Mouse (Mus musculus): ENCODE data around the gene Ctdspl. TPM values are rescaled to one million over a fixed set of nuclear protein-coding genes. Genes with fewer than 3 reads are reported as not detected.

Ctdspl gene
- polyA plus RNA-seq, 1 experiment from 2014 or later = 11.7 TPM

GRCm38 (mm10) chr9:118891068-118891467 lies 35.2 kb upstream of the Ctdspl start:
- Histone ChIP-seq H3K4me2 (replicated peaks) (no peak overlapping the region), H3K36me3 (no peaks in the 10 kb centered on the region), H3K9me3 (replicated peaks) (no peaks in the 10 kb centered on the region), H3K4me3 (no peak overlapping the region), H3K27ac (peak overlapping the region; percentile 12; the same call in 1 of the 2 replicates), H3K4me1 (peaks cover 17% of the 10 kb centered on the region), H3K27me3 (no peaks in the 10 kb centered on the region), H3K9ac (no peak overlapping the region)
- 85% methylated on average over 6 of the region's 6 CpGs for WGBS
- ATAC-seq (ENCODE audit: low FRiP score) = no peak

- Histone ChIP-seq H3K9ac (no peak overlapping the region), H3K4me2 (replicated peaks) (no peak overlapping the region), H3K4me3 (no peak overlapping the region), H3K9me3 (replicated peaks) (no peaks in the 10 kb centered on the region), H3K4me1 (peaks cover 17% of the 10 kb centered on the region), H3K27ac (peak overlapping the region; percentile 12), H3K27me3 (no peaks in the 10 kb centered on the region), H3K36me3 (no peaks in the 10 kb centered on the region)
- no peak for ATAC-seq (ENCODE audit: low FRiP score)
- 61% methylated on average over 9 of the region's 9 CpGs for WGBS
Observed at GRCm38 (mm10) chr9:118891593-118891992, 34.7 kb upstream of the Ctdspl start.

GRCm38 (mm10) chr9:118895101-118895500 lies 31.2 kb upstream of the Ctdspl start:
- no peak for ATAC-seq (ENCODE audit: low FRiP score)
- no peak overlapping the region for H3K27ac ChIP-seq
- H3K4me3 ChIP-seq = no peak overlapping the region
- no peak overlapping the region for H3K4me2 ChIP-seq (replicated peaks)
- 74% methylated on average over 2 of the region's 2 CpGs for WGBS
- H3K27me3 ChIP-seq = no peaks in the 10 kb centered on the region
- H3K36me3 ChIP-seq = no peaks in the 10 kb centered on the region
- H3K4me1 ChIP-seq = peaks cover 16% of the 10 kb centered on the region
- no peak overlapping the region for H3K9ac ChIP-seq
- H3K9me3 ChIP-seq (replicated peaks) = no peaks in the 10 kb centered on the region

- H3K4me3 ChIP-seq = no peak overlapping the region
- no peak overlapping the region for H3K9ac ChIP-seq
- no peak overlapping the region for H3K27ac ChIP-seq
- H3K9me3 ChIP-seq (replicated peaks) = no peaks in the 10 kb centered on the region
- 89% methylated on average over 2 of the region's 2 CpGs for WGBS
- no peaks in the 10 kb centered on the region for H3K36me3 ChIP-seq
- H3K4me1 ChIP-seq = peaks cover 3% of the 10 kb centered on the region; the same call in 1 of the 2 replicates
- ATAC-seq (ENCODE audit: low FRiP score) = no peak
- H3K27me3 ChIP-seq = peaks cover 3% of the 10 kb centered on the region; the same call in 1 of the 2 replicates
- no peak overlapping the region for H3K4me2 ChIP-seq (replicated peaks)
Observed at GRCm38 (mm10) chr9:118900677-118901076, 25.6 kb upstream of the Ctdspl start.

- peaks cover 3% of the 10 kb centered on the region; the same call in 1 of the 2 replicates for H3K27me3 ChIP-seq
- no peak overlapping the region for H3K9ac ChIP-seq
- H3K9me3 ChIP-seq (replicated peaks) = no peaks in the 10 kb centered on the region
- H3K4me3 ChIP-seq = no peak overlapping the region
- peaks cover 3% of the 10 kb centered on the region; the same call in 1 of the 2 replicates for H3K4me1 ChIP-seq
- no peak overlapping the region for H3K4me2 ChIP-seq (replicated peaks)
- 17% methylated on average over 6 of the region's 6 CpGs for WGBS
- no peaks in the 10 kb centered on the region for H3K36me3 ChIP-seq
- peak; percentile 54 for ATAC-seq (ENCODE audit: low FRiP score)
- no peak overlapping the region; the same call in 1 of the 2 replicates for H3K27ac ChIP-seq
Observed at GRCm38 (mm10) chr9:118901917-118902316, 24.3 kb upstream of the Ctdspl start.

- Histone ChIP-seq H3K27ac (no peak overlapping the region), H3K9ac (no peak overlapping the region), H3K27me3 (peaks cover 5% of the 10 kb centered on the region; the same call in 1 of the 2 replicates), H3K9me3 (replicated peaks) (no peaks in the 10 kb centered on the region), H3K4me1 (0 out of 2 replicates have a peak, but pooled peaks cover 3% of the 10 kb centered on the region), H3K4me2 (replicated peaks) (no peak overlapping the region), H3K4me3 (no peak overlapping the region), H3K36me3 (no peaks in the 10 kb centered on the region)
- ATAC-seq (ENCODE audit: low FRiP score) = no peak
- WGBS = 52% methylated on average over 18 of the region's 18 CpGs
Observed at GRCm38 (mm10) chr9:118907934-118908620, 18.2 kb upstream of the Ctdspl start.

GRCm38 (mm10) chr9:118913048-118913447 lies 13.2 kb upstream of the Ctdspl start:
- ATAC-seq (ENCODE audit: low FRiP score) = no peak
- H3K27ac ChIP-seq = no peak overlapping the region
- no peak overlapping the region for H3K4me3 ChIP-seq
- peaks cover 5% of the 10 kb centered on the region; the same call in 1 of the 2 replicates for H3K4me1 ChIP-seq
- H3K27me3 ChIP-seq = no peaks in the 10 kb centered on the region
- no peaks in the 10 kb centered on the region for H3K36me3 ChIP-seq
- WGBS = 92% methylated on average over 9 of the region's 9 CpGs
- no peak overlapping the region for H3K4me2 ChIP-seq (replicated peaks)
- H3K9me3 ChIP-seq (replicated peaks) = no peaks in the 10 kb centered on the region
- no peak overlapping the region for H3K9ac ChIP-seq

- H3K4me2 ChIP-seq (replicated peaks) = no peak overlapping the region
- H3K27ac ChIP-seq = no peak overlapping the region
- ATAC-seq (ENCODE audit: low FRiP score) = no peak
- WGBS = 92% methylated on average over 3 of the region's 3 CpGs
- no peaks in the 10 kb centered on the region for H3K9me3 ChIP-seq (replicated peaks)
- peaks cover 4% of the 10 kb centered on the region; the same call in 1 of the 2 replicates for H3K4me1 ChIP-seq
- H3K27me3 ChIP-seq = peaks cover 3% of the 10 kb centered on the region
- H3K4me3 ChIP-seq = no peak overlapping the region
- H3K36me3 ChIP-seq = no peaks in the 10 kb centered on the region
- no peak overlapping the region for H3K9ac ChIP-seq
Observed at GRCm38 (mm10) chr9:118913613-118914012, 12.6 kb upstream of the Ctdspl start.

- 49% methylated on average over 8 of the region's 8 CpGs for WGBS
- Histone ChIP-seq H3K9ac (0 out of 2 replicates have a peak overlapping the region, but pooled peaks have one; percentile 0), H3K36me3 (no peaks in the 10 kb centered on the region), H3K4me1 (peaks cover 6% of the 10 kb centered on the region; the same call in 1 of the 2 replicates), H3K4me3 (no peak overlapping the region), H3K9me3 (replicated peaks) (no peaks in the 10 kb centered on the region), H3K27ac (no peak overlapping the region), H3K27me3 (peaks cover 4% of the 10 kb centered on the region), H3K4me2 (replicated peaks) (no peak overlapping the region)
- ATAC-seq (ENCODE audit: low FRiP score) = no peak
Observed at GRCm38 (mm10) chr9:118914589-118914988, 11.7 kb upstream of the Ctdspl start.

- Histone ChIP-seq H3K9ac (no peak overlapping the region), H3K4me2 (replicated peaks) (no peak overlapping the region), H3K27ac (no peak overlapping the region), H3K27me3 (peaks cover 4% of the 10 kb centered on the region), H3K36me3 (no peaks in the 10 kb centered on the region), H3K4me3 (no peak overlapping the region), H3K9me3 (replicated peaks) (no peaks in the 10 kb centered on the region), H3K4me1 (peaks cover 10% of the 10 kb centered on the region; the same call in 1 of the 2 replicates)
- 59% methylated on average over 5 of the region's 5 CpGs for WGBS
- no peak for ATAC-seq (ENCODE audit: low FRiP score)
Observed at GRCm38 (mm10) chr9:118915290-118915689, 11.0 kb upstream of the Ctdspl start.

- ATAC-seq (ENCODE audit: low FRiP score) = 0 out of 2 replicates have a peak, but pooled peaks have one; percentile 23
- Histone ChIP-seq H3K27ac (no peak overlapping the region), H3K9me3 (replicated peaks) (no peaks in the 10 kb centered on the region), H3K27me3 (peaks cover 10% of the 10 kb centered on the region), H3K4me2 (replicated peaks) (no peak overlapping the region), H3K4me1 (peaks cover 13% of the 10 kb centered on the region), H3K36me3 (no peaks in the 10 kb centered on the region), H3K4me3 (no peak overlapping the region), H3K9ac (no peak overlapping the region)
- 70% methylated on average over 16 of the region's 16 CpGs for WGBS
Observed at GRCm38 (mm10) chr9:118919672-118920186, 6.5 kb upstream of the Ctdspl start.

GRCm38 (mm10) chr9:118920798-118921515 lies 5.3 kb upstream of the Ctdspl start:
- peaks cover 10% of the 10 kb centered on the region for H3K27me3 ChIP-seq
- peaks cover 20% of the 10 kb centered on the region for H3K4me1 ChIP-seq
- 55% methylated on average over 12 of the region's 12 CpGs for WGBS
- no peak overlapping the region for H3K27ac ChIP-seq
- no peak for ATAC-seq (ENCODE audit: low FRiP score)
- H3K9ac ChIP-seq = no peak overlapping the region
- no peak overlapping the region for H3K4me3 ChIP-seq
- no peaks in the 10 kb centered on the region for H3K9me3 ChIP-seq (replicated peaks)
- H3K4me2 ChIP-seq (replicated peaks) = no peak overlapping the region
- H3K36me3 ChIP-seq = no peaks in the 10 kb centered on the region

Data from hindbrain, embryonic 12.5 days (tissue).